Mouse (Mus musculus) CD8-positive naive resting alpha-beta T cell, adult 2 months (primary cell): ENCODE results near the gene Ncbp1.
A peak's percentile ranks its signal among the peaks of the same experiment; 100 is the strongest.

Source experiments
- DNase-seq, 2 experiments: peaks; one replicate each; pipeline ENCODE4 v3.0.0; 2022; ENCODE audit warnings: low read depth in 2 of 2, low spot score in 2 of 2

The Ncbp1 gene

DNA sequence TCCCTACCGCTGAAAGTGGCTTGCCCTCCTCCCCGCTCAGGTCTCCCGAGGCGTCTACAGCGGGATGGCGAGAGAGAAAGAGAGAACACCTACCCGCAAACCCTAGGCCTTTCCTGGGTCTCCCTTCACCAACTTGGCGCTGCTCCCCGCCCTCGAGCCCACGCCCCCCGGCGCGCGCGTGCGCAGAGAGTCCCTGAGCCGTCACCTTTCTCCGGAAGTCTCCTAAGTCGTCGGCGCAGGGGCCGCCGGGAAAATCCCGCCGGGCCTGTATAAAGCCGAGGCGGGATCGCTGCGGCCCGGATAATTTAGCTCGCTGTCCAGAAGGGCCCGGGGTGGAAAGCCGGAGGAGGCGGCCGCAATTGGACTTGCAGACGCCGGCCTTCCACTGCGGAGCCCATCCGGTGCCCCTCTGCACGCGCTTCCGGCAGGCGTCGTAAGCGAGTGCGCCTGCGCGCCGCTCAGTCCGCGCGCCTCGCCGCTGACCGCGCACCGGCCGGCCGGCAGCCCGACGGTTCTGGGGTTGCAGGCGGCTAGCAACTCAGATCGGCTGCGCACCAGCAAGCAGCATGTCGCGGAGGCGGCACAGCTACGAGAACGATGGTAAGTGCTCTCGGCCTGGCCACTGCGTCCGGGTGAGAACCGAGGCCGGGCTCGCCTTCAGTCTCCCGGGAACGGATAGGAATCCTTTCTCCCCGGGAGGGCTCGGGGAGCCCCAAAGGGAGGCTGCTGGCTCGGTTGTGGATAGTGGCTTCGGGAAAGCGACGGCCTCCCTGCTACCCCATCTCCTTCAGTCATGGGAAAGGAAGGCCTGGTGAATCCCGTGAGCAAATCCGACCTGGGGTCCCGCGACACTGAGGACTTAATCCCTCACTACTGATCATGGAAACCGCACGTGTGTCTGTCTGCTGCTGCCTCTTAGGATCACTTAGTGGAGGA is at the start of gene Ncbp1, which contains the start of gene Tstd2:
Ncbp1 (plus strand) TSS at position 327 of the 936 bp plus-strand sequence.
Tstd2 (minus strand) TSS at position 408 of the 936 bp plus-strand sequence.
- peak; percentile 82 to 91 for DNase-seq

DNA sequence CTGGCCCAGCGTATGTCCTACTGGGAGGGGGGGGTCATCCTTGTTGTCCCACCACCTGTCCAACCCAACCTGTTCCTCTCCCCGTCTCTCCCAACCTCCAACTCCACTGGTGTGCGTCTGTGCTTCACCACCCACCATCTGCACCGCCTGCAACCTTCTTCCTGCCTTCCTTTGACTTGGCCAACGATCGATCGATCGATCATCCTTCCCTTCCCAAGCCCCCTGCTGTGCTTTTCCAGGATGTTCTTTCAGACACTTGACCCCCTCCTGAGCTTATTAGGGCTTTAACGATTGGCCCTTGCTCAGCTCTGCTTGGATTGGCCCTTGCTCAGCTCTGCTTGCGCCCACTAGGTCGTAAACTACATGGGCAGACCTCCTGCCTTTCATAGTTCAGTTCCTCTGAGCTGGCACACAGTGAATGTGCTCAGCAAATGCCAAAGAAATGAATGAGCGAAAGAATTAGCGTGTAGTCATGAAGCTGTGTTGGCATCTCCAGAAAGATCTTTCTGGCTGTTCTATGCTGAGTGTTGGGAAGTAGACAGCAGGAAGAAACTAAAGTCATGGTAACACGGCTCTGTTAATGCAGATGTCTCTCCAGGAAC is 48.8 kb upstream of the Ncbp1 start:
- DNase-seq: no peak

DNA sequence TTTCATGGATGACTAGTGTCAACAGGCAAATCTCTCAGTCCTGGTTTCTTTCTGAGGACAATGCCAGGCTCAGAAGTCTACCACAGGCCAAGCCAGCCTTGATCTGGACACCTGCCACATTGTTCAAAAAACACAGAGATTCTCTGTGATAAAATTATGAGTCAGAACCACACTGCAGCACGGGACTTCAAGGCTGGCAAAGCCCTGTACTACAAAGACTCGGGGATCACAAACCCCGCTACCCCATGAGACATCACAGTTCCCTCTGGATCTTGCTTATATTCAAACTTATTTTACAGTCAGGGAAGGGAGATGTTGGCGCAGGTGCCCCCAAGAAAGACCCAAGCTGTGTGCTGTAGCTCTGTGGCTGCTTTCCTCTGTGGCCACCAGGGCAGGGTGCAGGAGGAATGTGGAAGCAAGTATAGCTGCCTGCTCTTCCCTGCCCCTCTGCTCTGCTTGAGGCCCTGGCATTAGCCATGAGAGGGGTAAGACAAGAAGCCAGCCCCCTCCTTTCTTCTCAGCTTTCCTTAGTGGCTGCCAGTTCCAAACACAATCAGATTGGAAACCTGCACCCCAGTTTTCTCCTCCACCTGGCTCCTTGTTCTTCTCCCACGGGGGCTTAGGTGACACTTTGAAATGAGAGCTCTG is 45.9 kb upstream of the Ncbp1 start:
- DNase-seq: no peak

DNA sequence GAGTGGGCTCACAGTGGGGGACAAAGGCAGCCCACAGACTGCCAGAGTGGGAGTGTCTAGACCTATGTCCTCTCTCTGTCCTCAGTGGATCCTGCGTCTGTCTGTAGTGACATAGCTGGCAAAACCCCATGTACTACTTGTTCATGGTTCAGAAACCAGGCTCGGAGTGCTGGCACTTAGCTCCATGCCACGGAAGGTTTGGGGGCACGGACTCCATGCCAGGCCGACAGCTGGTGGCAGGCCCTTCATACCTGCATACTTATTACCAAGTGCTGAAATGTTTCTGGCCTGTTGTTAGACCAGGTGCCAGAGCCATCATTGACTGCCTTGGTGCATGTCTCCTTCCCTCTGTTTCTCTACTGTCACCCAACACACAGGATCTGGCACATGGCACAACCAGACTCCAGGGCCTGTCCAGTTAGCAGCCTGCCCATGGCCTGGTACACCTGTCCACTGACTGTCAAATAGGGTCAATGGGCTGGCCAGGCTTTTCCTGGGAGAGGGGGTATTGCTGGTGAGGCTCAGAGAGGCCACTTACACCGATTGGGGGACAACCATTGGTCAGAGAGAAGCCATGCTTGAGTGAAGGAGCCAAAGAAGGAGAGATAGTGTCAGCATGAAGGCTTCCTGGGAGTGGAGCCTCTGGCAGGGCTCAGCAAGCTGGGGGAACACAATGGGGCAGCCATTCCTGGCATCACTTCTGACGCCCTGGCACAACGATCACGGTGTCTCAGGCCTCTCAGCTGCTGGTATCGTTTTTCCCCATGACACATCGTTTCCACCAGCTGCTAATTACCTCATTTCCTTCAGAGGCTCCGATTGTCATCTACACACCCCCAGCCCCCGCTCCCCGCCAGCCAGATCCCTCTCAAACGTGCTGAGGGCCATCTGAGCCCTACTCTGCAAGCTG is 43.2 kb upstream of the Ncbp1 start:
- DNase-seq: no peak

DNA sequence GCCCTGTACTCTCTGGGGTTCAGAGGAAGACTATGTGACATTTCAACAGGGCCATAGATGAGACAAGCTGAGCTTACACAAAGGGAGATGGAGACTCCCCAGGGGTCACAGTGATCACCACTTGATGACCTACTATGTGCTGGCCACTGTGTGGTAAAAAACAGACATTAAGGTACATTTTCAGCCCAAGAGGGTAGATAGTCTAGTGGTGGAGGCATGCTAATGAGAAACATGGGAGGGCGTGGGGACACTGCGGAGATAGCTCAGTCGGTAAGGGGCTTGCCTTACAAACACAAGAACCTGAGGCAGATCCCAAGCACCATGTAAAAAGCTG is 42.6 kb upstream of the Ncbp1 start:
- no peak for DNase-seq

DNA sequence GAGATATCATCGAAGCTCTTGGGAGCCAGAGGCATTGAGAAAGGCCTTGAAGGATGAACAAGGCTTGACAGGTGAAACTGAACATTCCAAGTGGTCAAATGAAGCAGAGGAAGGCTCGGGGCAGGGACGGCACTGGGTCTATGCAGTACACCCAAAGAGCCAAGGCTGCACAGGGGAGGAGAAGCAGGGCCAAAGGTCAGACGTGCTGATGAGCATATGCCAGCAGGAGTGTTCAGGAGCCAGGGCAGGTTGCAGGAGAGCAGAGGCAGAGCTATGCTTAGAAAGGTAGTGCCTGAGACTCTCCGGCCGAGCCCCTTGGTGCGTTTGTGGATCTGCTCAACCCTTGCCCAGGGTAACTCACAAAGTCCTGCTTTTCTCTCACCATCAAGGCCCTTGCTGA is 41.9 kb upstream of the Ncbp1 start:
- no peak for DNase-seq

DNA sequence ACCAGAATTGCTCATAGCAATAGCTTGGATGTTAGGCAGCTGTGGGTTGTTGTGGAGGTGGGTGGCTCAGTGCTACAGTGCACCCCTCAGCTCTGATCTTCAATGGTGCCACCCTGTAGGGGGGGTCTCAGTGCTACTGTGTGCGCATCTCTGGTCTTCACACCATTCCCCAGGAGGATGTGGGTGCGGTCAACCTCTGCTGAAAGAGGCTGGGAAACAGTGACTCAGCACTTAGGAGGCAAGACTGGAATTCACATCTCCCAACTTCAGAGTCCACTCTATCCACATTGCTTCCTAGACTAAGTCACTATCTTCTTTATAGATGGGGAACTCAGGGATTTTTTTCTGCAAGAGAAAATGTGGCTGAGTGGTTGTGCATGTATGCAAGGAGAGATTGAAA is 40.8 kb upstream of the Ncbp1 start:
- DNase-seq: no peak

DNA sequence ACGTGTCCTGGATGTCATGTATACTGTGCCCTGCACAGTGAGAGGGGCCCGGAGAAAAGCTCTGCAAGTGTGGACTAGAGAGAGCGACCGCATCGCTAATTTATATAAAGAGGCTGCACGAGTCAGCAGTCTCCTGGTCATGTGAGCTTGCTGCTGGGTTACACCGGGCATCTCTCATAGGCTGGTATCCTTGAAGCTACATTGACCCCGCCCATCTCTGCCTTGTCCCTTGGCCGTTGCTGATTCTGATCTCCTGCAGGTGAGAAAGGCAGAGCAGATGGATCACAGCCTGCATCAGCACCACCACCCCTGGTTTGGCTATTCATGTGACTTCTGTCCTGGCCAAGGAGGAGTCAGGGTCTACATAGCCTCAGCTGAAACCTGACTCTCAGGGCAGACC is 39.3 kb upstream of the Ncbp1 start:
- no peak for DNase-seq

DNA sequence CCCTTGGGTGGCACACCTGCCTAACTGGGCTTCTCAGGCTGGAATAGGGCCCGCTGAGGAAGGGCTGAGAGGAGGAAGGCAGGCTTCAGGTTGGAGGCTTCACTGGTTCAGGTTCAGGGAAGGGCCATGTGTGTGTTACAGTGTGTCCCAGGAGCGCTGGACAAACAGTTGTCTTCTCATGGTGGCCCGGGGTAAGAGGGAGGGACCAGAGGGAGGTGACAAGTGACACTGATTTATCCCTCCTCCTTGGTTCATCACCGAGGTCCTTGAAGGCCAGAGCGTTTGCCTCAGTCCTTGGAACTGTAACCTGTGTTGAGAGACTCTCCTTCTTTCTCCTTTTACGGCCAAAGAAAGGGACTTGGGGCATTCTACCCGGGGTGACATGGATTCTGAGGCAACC is 37.9 kb upstream of the Ncbp1 start:
- no peak for DNase-seq

DNA sequence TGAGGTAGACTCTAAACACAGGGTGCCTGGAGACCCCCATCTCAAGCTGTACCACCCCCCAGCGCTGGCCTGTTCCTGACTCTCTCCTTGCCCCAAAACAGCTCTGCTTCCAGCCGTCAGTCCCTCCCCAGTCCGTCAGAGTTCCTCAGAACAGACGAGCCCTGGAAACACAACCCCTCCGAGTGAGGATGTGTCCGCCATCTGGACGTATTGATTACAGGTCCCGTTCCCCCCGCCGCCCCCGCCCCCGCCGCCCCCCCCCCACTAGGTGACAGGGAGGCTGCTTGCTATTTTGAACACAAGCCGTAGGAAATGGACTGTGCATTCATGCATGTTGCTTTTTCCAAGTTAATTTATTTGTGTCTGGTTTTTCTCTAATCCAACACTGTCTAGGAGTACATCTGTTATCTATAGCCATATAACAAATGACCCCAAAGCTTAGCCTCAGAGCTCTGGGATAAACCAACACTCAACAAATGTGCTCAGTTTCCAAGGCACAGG is 37.2 kb upstream of the Ncbp1 start:
- DNase-seq: no peak

DNA sequence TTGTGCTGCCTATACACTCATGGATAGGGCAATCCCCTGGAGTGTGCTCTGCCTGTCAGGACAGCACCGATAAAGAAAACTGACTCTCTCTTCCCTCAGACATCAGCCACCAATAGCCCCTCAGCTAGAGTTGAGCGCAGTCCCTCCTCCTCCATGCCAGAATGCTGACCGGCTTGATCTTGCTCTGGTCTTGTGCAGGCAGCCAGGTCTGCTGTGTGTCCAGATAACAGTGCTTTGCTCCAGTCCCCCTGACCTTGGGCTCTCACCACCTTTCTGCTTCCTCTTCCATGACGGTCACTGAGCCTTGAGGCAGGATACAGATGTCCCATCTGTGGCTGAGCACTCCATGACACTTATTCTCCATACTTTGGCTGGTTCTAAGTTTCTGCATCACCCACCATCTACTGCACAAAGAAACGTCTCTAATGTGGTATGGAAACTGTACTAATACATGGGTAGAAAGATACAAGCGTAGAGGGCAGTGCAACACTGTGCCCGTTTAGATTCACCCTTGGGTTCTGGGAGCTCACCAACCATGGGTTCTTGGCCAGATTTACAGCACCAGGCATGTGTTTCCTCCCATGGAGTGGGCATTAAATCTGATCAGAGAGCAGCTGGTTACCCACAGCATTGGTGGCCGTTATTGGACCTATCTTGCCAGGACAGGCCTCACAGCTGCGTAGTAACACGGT is 36.2 kb upstream of the Ncbp1 start:
- DNase-seq: no peak

DNA sequence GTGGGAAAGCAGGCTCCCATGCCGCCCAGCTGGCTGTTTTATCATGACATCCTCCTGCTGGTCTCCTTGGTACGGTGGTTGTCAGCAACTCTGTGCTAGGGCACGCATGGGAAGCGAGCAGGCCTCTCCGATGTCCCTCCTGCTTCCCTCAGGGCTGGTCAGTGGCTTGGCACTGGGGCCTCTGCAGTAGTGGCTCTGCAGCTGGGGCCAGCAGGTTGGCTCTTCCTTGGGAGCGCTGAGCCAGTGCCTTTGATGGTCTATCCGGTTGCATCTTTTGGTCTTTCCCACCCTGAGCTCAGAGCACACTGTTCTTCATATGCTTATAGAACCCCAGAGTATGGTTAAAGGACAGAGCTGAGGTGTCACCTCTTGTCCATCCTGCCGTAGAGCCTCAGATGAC is 28.3 kb upstream of the Ncbp1 start:
- no peak for DNase-seq

DNA sequence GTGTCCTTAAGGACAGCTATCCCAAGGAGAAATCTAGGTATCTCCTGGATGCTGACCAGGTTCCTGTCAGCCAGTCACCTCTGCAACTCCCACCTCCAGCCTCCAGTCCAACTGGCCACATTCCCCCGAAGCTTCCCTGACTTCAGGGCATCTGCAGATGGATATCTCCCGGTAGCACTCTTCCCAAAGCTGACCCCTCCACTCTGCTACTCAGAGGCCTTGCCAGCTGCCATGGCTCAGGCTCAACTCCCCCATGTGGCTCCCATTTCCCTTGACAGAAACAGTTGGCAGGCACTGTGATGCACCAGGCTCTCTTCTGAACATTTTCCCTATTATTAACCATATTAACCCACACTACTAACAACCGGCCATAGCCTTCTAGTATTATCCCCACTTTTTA is 27.1 kb upstream of the Ncbp1 start:
- no peak for DNase-seq

DNA sequence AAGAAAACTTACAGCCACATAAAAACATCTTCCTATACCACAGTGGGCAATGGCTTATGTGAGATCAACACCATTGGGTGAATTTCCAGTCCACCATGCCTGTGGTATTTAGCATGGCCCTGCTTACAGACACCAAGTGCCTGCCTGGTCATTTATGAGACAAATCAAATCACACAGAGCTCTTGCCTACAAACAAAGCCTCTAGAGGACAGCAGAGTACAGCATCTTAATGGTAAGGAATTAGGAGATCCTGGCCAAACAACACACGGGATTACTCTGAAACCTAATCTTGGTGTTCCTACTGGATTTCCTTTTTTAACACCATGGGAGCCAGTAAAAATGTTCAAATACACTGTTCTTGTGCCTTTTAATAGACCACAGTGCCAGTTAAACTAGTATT is 23.1 kb upstream of the Ncbp1 start:
- DNase-seq: no peak

DNA sequence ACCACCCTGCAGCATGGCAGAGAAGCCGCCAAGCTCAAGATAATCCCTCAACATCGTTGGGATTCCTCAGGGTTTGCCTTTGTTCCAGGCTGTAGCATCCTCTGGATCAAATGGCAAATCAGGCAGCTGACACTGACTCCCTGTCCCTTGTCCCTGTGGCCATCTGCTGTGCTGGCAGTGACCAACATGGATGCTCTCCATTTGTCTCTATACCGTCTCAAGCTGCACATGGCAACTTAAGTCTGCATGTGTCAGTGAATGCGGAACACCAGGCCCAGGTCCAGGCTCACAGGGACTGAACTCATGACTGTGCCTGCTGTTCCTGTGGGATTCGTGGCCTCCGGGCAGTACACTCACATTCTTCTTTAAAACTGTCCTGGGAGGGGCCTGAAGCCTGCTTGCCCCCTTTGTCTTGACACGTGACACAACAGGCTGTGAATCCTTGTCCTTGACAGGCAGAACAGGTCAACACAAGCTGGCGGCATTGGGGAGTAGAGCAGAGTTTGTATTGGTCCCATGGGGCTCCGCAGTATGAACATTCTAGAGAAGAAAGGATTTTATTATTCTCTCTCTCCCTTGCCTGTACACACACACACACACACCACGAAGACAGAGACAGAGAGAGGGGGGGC is 21.8 kb upstream of the Ncbp1 start:
- DNase-seq: no peak

DNA sequence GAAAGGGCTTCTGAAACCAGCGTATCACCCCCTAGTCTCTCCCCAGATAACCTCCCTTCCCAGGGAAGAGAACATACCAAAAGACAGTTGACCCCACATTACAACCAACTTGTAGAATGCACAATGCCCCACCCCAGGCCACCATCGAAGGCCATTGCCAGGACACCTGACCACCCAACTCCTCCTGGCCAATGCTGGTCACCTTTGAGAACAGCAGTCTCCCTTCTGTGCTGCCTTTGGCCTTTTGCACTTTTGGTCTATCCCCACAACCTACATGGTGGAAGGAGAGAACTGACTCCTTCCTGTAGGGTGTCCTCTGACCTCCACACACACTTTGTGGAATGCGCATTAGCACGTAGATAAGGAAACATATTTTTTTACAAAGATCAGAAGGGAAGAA is 20.9 kb upstream of the Ncbp1 start:
- no peak for DNase-seq

DNA sequence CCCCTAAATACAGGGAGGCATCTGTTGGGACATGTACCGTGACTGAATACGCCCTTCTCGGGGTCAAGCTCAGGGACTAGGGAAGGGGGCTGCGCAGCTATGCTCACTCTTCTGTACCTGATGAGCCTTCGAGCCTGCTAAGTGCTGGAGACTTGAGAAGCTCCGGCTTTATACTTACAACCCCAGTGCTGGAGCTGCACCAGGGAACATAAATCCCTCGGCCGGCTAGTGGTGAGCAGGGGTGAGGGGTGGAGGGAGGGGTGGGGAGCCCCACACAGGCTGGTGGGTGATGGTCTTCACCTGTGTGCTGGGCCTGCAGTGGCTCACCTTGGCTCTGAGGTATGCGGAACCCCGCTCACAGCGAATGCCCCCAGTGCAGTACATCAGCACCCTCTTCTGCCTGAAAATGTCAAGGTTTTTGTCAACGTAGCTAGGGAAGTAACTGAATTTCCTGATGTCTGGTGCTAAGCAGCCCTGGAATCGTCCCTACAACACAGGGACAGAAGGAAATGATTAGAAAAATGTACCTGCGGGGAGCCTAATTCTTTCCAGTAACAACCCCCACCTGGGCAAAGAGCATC is 18.8 kb upstream of the Ncbp1 start:
- DNase-seq: no peak

DNA sequence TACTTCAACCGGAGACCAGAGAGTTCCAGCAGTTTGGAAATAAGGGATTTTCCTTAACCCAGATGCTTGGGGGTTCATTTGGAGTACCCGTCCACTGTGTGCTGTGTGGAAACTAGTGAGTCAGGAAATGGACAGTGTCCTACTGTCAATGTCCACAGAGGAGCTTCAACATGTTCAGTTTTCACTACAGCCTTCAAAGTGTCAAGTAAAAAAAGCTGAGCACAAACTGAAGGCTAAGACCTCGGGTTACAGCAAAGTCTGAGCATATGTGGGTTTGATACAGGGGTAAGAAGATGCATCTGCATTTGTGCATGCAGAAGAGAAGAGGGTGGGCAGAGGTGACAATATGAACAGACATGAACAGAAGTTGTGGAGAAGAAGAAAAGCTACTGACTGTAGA is 17.6 kb upstream of the Ncbp1 start:
- no peak for DNase-seq

DNA sequence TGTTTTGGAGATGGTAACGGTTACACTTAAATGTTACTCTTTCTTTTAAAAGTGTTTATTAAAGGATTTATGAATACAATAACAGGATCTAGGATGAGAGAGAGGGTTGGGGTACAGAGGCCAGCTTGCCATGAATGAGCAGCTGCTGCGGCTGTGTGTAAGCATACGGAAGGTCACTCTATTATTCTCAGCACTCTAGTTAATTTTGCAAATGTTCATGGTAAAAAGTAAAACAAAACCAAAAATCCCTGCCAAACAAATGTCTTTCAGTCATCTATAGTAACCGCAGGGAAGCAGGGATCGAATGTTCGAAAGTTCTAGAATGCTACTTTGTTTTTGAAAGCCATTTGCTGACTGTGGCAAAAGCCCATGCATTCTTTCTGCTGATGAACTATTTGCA is 15.1 kb upstream of the Ncbp1 start:
- no peak for DNase-seq

DNA sequence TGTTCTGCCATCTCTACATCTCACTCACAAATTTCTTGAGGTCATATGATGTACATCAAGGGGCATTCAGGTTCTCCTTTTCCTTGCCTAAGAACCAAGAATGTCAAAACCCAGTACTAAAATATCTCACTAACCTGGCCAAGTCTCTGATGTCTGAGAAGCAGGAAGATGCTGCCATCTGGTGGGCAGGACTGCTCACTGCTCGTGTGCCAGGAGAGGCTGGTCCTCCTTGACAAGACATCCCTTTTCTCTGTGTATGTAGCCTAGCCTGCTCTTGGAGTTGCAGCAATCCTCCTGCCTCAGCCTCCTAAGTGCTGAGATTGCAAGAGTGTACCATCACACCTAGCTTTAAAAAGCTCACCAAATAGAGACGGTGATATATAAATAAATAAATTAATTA is 11.9 kb upstream of the Ncbp1 start:
- DNase-seq: peak; percentile 23 to 43
